Mouse (Mus musculus) megakaryocyte, adult 5-6 weeks (primary cell): Measurements from ENCODE around the gene Camk1d. TPM values are rescaled to one million over a fixed set of nuclear protein-coding genes. Genes with fewer than 3 reads are reported as not detected.

Source experiments
- ATAC-seq: 2 replicates; pipeline ENCODE4 v1.8.0; 2016; ENCODE audit warnings: mild to moderate bottlenecking, inconsistent platforms; ENCODE audit not compliant: poor library complexity, severe bottlenecking
- total RNA-seq, 2 experiments: library from RNA; stranded (forward) in 1 of 2; stranded (reverse) in 1 of 2; fragments of 153-499, 151-499 nt in 1 of 2; fragments of 221-1000, 200-1000 nt in 1 of 2; gene quantifications; 2 replicates each; pipeline versions ENCODE4 v1.2.3 to v1.2.4; 2015 to 2017

Gene Camk1d
- total RNA-seq, 2 experiments from 2014 or later, result 31.3 to 56.3 TPM

GRCm38 (mm10) chr2:5668940-5669339, 45.4 kb downstream of the Camk1d start:
- no peak for ATAC-seq

GRCm38 (mm10) chr2:5663499-5663898, 50.8 kb downstream of the Camk1d start:
- no peak for ATAC-seq

GRCm38 (mm10) chr2:5661946-5662345, 52.4 kb downstream of the Camk1d start:
- no peak for ATAC-seq

- no peak for ATAC-seq
These were observed 56.3 kb downstream of the Camk1d start for GRCm38 (mm10) chr2:5658000-5658399.

- ATAC-seq, result no peak
These were observed 58.0 kb downstream of the Camk1d start for GRCm38 (mm10) chr2:5656326-5656725.

- ATAC-seq, result no peak
These were observed 62.2 kb downstream of the Camk1d start for GRCm38 (mm10) chr2:5652071-5652470.

- ATAC-seq, result no peak
These were observed 62.9 kb downstream of the Camk1d start for GRCm38 (mm10) chr2:5651285-5651870.

- no peak for ATAC-seq
These were observed 65.1 kb downstream of the Camk1d start for GRCm38 (mm10) chr2:5649226-5649625.

GRCm38 (mm10) chr2:5648764-5649163, 65.6 kb downstream of the Camk1d start:
- no peak for ATAC-seq

- no peak for ATAC-seq
These were observed 68.0 kb downstream of the Camk1d start for GRCm38 (mm10) chr2:5646322-5646721.

GRCm38 (mm10) chr2:5645584-5645983, 68.7 kb downstream of the Camk1d start:
- ATAC-seq, result no peak

- ATAC-seq, result no peak
These were observed 70.4 kb downstream of the Camk1d start for GRCm38 (mm10) chr2:5643937-5644336.

- no peak for ATAC-seq
These were observed 71.1 kb downstream of the Camk1d start for GRCm38 (mm10) chr2:5643226-5643625.

- ATAC-seq, result peak; percentile 69
These were observed 71.7 kb downstream of the Camk1d start for GRCm38 (mm10) chr2:5642624-5643023.

- no peak for ATAC-seq
These were observed 72.6 kb downstream of the Camk1d start for GRCm38 (mm10) chr2:5641678-5642077.

- ATAC-seq, result no peak
These were observed 73.7 kb downstream of the Camk1d start for GRCm38 (mm10) chr2:5640586-5640985.

GRCm38 (mm10) chr2:5636801-5637742, 77.2 kb downstream of the Camk1d start:
- no peak for ATAC-seq

- ATAC-seq, result no peak
These were observed 82.0 kb downstream of the Camk1d start for GRCm38 (mm10) chr2:5632355-5632684.

GRCm38 (mm10) chr2:5631676-5632354, 82.5 kb downstream of the Camk1d start:
- ATAC-seq, result no peak

- no peak for ATAC-seq
These were observed 83.6 kb downstream of the Camk1d start for GRCm38 (mm10) chr2:5630710-5631109.

- no peak for ATAC-seq
These were observed 89.9 kb downstream of the Camk1d start for GRCm38 (mm10) chr2:5624379-5624778.
